Mouse (Mus musculus) embryo, embryonic 9.5 days (tissue): ENCODE measurements around the gene Adh6b.
"Not testable (repeated sequence)": the region's sequence is repeated elsewhere in the genome, so short reads cannot be mapped to it uniquely, and the experiment has no call there.

Experiments
- DNase-seq: peaks from one replicate; pipeline ENCODE4 v3.0.0-alpha.2; 2017; ENCODE audit errors: extremely low spot score

Gene Adh6b

GRCm38 (mm10) chr3:138360721-138361120, 19.1 kb downstream of the Adh6b start:
- DNase-seq = no peak

DNA sequence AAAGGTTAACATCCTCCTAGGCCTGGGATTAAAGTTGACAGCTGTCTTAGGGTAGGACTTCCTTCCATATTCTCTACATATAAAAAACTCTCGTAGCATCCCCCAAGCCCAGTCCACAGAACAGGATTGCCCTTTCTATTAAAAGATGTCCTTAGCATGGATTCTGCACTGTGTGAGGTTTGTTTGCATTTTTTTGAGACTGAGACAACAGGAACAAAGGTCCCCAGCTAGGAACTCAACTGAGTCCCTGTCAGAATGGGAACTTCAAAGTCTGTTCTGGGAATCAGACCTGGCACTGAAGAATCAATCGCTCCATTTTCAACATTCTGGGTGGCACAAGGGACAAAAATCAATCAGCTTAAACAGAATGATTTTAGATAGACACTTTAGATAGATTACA, 21.3 kb downstream of the Adh6b start:
- no peak for DNase-seq

GRCm38 (mm10) chr3:138366181-138366580, 24.6 kb downstream of the Adh6b start:
- no peak for DNase-seq

DNA sequence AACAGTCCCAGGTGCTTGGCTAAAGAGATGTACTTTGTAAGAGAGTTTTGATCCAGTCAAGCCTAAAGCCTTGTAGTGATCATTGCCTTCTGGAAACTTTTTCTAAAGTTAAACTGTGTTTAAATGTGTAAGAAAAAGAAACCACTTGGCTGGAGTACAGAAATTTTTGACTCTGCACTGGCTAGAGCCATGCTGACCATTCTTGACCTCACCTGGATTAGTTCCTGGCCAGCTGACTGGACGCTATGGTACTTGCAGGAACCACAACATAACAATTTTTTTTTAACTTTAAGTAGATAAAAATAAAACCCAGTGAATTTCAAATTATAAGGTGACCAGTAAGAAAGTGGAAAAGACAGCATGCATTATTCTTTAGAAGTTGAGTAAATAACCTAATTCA, 28.0 kb downstream of the Adh6b start:
- DNase-seq = no peak

DNA sequence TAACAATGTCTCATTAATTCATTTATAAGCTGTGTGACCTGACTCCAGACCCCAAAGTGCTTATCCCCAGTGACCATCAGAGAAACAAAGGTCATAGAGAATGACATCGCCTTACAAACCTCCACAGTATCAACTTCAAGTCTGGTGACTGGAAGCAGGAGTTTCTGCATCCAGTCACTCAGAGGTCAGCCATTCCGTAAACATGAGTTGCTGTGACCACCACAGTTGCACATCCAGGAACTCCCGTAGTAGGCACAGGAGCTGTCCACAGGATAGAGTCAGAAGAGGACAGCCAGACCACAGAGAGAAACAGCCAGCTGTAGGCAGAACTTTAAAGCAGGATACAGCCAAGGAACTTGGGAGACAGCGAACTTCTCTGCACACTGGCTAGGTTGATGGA, 28.7 kb downstream of the Adh6b start:
- DNase-seq = not testable (repeated sequence)

DNA sequence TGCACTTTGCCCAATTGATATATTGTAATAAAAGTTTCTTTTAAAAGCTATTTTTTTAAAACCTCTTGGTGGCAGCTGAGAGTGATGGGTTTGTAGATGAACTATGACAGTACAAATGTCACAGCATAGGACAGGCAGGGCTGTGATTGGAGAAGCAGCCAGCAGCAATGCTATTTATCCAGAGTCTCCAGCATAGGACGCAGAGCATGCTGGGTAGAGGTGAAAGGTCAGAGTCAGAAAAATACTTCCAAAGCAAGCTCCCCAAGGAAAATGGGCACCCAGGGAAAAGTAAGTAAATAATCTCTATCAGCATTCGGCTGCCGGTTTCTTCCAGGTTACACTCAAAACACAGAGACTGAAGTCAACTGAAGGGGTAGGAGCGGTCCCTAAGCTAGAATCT, 32.3 kb downstream of the Adh6b start:
- DNase-seq = no peak

- no peak for DNase-seq
These were observed 33.6 kb downstream of the Adh6b start for GRCm38 (mm10) chr3:138375148-138375547.

- peak; percentile 24 for DNase-seq
These were observed 39.6 kb downstream of the Adh6b start for GRCm38 (mm10) chr3:138381133-138381532.

DNA sequence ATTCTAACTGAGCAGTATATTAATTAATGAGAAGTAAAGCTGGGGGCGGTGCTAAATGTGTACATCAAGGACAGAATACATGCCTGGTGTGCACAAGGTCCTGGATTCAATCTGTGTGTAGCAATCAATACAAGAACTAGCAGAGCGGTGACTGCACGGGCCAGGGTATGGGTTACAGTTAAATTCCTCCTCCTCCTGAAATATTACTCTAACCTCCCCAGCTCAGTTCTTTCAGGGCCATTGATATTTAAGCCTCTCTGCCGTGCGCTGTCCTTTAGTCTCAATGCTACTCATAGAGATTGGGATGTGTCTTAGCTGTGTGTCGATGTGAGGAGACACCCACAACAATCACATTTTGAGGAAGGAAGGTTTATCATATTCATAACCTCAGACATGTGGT, 45.6 kb downstream of the Adh6b start:
- no peak for DNase-seq

GRCm38 (mm10) chr3:138404872-138405271, 63.3 kb downstream of the Adh6b start:
- no peak for DNase-seq

GRCm38 (mm10) chr3:138405341-138405740, 63.8 kb downstream of the Adh6b start:
- peak; percentile 41 for DNase-seq

GRCm38 (mm10) chr3:138405840-138406239, 64.3 kb downstream of the Adh6b start:
- no peak for DNase-seq

- DNase-seq = no peak
These were observed 66.3 kb downstream of the Adh6b start for GRCm38 (mm10) chr3:138407920-138408319.
